Mouse (Mus musculus): ENCODE measurements around the gene Cfap97. TPM values are rescaled to one million over a fixed set of nuclear protein-coding genes. Genes with fewer than 3 reads are reported as not detected.

Gene Cfap97
- polyA plus RNA-seq, 1 experiment, result 14.7 TPM

GRCm38 (mm10) chr8:46140376-46141120 is 11.0 kb upstream of the Cfap97 start:
- DNase-seq (ENCODE audit: low read depth), result no peak
- TF ChIP-seq POLR2A (IDR thresholded peaks at IDR 0.05; ENCODE audit: borderline replicate concordance, extremely low read depth, insufficient read depth, insufficient read length, poor library complexity, severe bottlenecking), result no peak
- no peak for TF ChIP-seq CTCF (IDR thresholded peaks at IDR 0.05; ENCODE audit: borderline replicate concordance, extremely low read depth, insufficient read depth, insufficient read length)

GRCm38 (mm10) chr8:46141688-46142087 is 9.9 kb upstream of the Cfap97 start:
- TF ChIP-seq POLR2A (IDR thresholded peaks at IDR 0.05; ENCODE audit: borderline replicate concordance, extremely low read depth, insufficient read depth, insufficient read length, poor library complexity, severe bottlenecking), result no peak
- TF ChIP-seq CTCF (IDR thresholded peaks at IDR 0.05; ENCODE audit: borderline replicate concordance, extremely low read depth, insufficient read depth, insufficient read length), result no peak
- no peak for DNase-seq (ENCODE audit: low read depth)

- no peak for DNase-seq (ENCODE audit: low read depth)
- TF ChIP-seq CTCF (IDR thresholded peaks at IDR 0.05; ENCODE audit: borderline replicate concordance, extremely low read depth, insufficient read depth, insufficient read length), result no peak
- no peak for TF ChIP-seq POLR2A (IDR thresholded peaks at IDR 0.05; ENCODE audit: borderline replicate concordance, extremely low read depth, insufficient read depth, insufficient read length, poor library complexity, severe bottlenecking)
Observed at GRCm38 (mm10) chr8:46142498-46143081, 9.0 kb upstream of the Cfap97 start.

GRCm38 (mm10) chr8:46143470-46143869 is 8.1 kb upstream of the Cfap97 start:
- TF ChIP-seq CTCF (IDR thresholded peaks at IDR 0.05; ENCODE audit: borderline replicate concordance, extremely low read depth, insufficient read depth, insufficient read length), result no peak
- no peak for TF ChIP-seq POLR2A (IDR thresholded peaks at IDR 0.05; ENCODE audit: borderline replicate concordance, extremely low read depth, insufficient read depth, insufficient read length, poor library complexity, severe bottlenecking)
- DNase-seq (ENCODE audit: low read depth), result no peak

GRCm38 (mm10) chr8:46143924-46144323 is 7.6 kb upstream of the Cfap97 start:
- no peak for DNase-seq (ENCODE audit: low read depth)
- TF ChIP-seq POLR2A (IDR thresholded peaks at IDR 0.05; ENCODE audit: borderline replicate concordance, extremely low read depth, insufficient read depth, insufficient read length, poor library complexity, severe bottlenecking), result no peak
- TF ChIP-seq CTCF (IDR thresholded peaks at IDR 0.05; ENCODE audit: borderline replicate concordance, extremely low read depth, insufficient read depth, insufficient read length), result no peak

GRCm38 (mm10) chr8:46146173-46146572 is 5.4 kb upstream of the Cfap97 start:
- peak; percentile 14 for DNase-seq (ENCODE audit: low read depth)
- TF ChIP-seq CTCF (IDR thresholded peaks at IDR 0.05; ENCODE audit: borderline replicate concordance, extremely low read depth, insufficient read depth, insufficient read length) (no peak), POLR2A (IDR thresholded peaks at IDR 0.05; ENCODE audit: borderline replicate concordance, extremely low read depth, insufficient read depth, insufficient read length, poor library complexity, severe bottlenecking) (no peak)

GRCm38 (mm10) chr8:46149306-46149705 is 2.3 kb upstream of the Cfap97 start:
- no peak for DNase-seq (ENCODE audit: low read depth)
- TF ChIP-seq CTCF (IDR thresholded peaks at IDR 0.05; ENCODE audit: borderline replicate concordance, extremely low read depth, insufficient read depth, insufficient read length) (no peak), POLR2A (IDR thresholded peaks at IDR 0.05; ENCODE audit: borderline replicate concordance, extremely low read depth, insufficient read depth, insufficient read length, poor library complexity, severe bottlenecking) (no peak)

GRCm38 (mm10) chr8:46149782-46150181 is 1.8 kb upstream of the Cfap97 start:
- DNase-seq (ENCODE audit: low read depth), result no peak
- TF ChIP-seq POLR2A (IDR thresholded peaks at IDR 0.05; ENCODE audit: borderline replicate concordance, extremely low read depth, insufficient read depth, insufficient read length, poor library complexity, severe bottlenecking) (no peak), CTCF (IDR thresholded peaks at IDR 0.05; ENCODE audit: borderline replicate concordance, extremely low read depth, insufficient read depth, insufficient read length) (no peak)

- DNase-seq (ENCODE audit: low read depth), result peak; percentile 94
- TF ChIP-seq POLR2A (IDR thresholded peaks at IDR 0.05; ENCODE audit: borderline replicate concordance, extremely low read depth, insufficient read depth, insufficient read length, poor library complexity, severe bottlenecking), result peak; percentile 36; the same call in 1 of the 2 replicates
- no peak for TF ChIP-seq CTCF (IDR thresholded peaks at IDR 0.05; ENCODE audit: borderline replicate concordance, extremely low read depth, insufficient read depth, insufficient read length)
Observed at GRCm38 (mm10) chr8:46152064-46153031, 777 bp downstream of the Cfap97 start, which contains the start of gene Snx25. Gene Snx25, minus strand, starts transcription at chr8:46152159.

- no peak for DNase-seq (ENCODE audit: low read depth)
- no peak for TF ChIP-seq CTCF (IDR thresholded peaks at IDR 0.05; ENCODE audit: borderline replicate concordance, extremely low read depth, insufficient read depth, insufficient read length)
- TF ChIP-seq POLR2A (IDR thresholded peaks at IDR 0.05; ENCODE audit: borderline replicate concordance, extremely low read depth, insufficient read depth, insufficient read length, poor library complexity, severe bottlenecking), result no peak
Observed at GRCm38 (mm10) chr8:46153042-46153441, 1.5 kb downstream of the Cfap97 start.
